Mouse (Mus musculus): ENCODE data around the gene Mdfi.
"Not testable (repeated sequence)": the region's sequence is repeated elsewhere in the genome, so short reads cannot be mapped to it uniquely, and the experiment has no call there.

The Mdfi gene

DNA sequence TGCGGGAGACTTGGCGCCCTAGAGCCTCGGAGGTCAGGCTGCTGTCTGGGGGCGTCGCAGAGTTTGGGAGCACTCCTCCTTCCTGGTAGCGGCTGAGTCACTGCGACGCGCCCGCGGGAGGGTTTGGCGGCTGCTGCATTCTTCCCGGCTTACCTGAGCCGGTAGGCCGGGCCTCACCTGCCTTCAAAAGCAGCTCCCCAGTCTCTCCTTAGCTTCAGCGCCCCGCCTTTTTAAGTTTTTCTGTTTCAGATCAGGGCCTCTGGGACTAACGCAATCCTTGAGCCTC is at the start of gene Mdfi:
Gene Mdfi, minus strand, starts transcription at position 210 of the 286 bp plus-strand sequence.
- DNase-seq (ENCODE audit: low read depth) = no peak

- no peak for DNase-seq (ENCODE audit: low read depth)
Measured at GRCm38 (mm10) chr17:47883099-47883498, 48.6 kb upstream of the Mdfi start.

GRCm38 (mm10) chr17:47881330-47881729 is 46.8 kb upstream of the Mdfi start:
- peak; percentile 88 for DNase-seq (ENCODE audit: low read depth)

DNA sequence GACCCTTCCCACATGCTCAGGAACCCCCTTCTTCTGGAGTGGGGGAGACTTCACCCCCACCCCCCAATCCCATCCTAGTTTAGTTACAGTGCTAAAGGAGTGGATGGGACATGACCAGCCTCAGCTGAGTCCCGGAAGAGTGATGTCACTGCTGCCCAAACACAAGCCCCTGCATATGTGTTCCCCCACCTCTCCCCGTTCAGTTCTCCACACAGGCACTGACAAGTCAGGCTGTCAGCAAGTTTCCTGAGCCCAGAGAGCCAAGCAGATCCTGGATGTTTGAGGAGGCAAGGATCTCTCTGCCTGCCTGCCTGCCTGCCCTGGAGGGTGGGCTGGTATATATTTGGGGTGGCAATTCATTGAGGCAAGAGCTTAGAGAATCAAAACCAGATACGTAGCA is 44.7 kb upstream of the Mdfi start:
- no peak for DNase-seq (ENCODE audit: low read depth)

DNA sequence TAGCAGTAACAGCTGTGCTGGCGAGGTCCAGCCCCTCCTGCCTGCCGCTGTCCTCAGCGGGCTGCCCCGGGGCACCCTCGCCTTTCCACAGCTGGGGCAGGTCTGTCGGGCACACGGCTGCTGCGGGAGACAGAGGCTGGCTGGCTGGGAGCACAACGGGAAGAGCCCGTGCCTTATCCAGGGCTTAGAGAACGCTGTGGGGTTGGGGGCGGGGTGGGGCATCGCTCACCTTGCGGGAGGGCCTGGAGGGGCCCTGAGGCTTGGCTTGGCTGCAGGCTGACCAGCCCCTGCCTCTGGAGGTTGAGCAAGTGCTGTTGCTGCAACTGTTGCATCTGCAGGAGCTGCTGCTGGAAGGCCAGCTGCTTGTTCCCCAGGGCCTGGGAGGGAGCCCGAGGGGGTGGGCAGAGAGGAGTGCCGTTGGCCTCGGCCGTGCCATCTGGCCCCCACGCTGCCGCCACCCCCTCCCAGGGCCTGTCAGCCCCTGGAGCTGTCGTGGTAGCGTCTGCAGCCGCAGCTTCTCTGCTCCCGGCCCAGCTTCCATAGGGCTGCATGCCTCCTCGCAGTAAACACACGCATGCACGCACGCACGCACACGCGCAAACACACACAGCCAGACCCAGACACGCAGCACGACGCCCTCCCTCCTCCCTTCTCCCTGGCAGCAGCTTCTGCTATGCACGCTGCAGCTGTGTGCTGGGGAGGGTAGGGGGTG is 44.0 kb upstream of the Mdfi start:
- DNase-seq (ENCODE audit: low read depth) = no peak

DNA sequence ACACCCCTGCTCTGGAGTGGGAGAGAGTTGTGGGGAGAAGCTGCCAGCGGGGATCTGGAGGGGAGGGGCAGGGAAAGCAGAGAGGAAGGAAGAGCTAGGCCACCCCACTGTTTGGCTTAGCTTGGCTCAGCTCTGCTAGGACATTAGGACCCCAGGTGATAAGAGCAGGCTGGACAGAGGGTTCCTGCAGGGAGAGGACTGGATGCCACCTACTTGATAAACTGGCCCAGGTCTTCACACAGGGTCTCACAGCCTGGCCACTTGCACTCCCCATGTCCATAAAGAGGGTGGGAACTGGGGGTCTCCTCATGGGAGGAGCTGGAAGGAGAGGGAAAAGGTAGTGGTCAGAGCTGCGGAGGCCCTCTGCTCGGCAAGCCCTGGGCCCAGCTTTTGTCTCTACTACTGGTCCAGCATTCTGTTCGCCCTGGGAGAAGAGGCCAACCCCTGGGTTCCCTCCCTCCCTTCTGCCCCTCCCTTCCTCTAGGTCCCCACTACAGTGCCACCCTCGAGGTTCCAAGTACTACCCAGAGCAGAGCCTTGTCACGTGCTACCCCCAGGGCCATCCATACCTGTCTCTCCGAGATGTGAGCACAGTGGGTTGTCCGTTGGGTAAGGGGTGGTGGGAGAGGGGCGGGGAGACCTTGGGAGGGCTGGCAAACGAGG is 43.4 kb upstream of the Mdfi start:
- DNase-seq (ENCODE audit: low read depth) = no peak

- no peak for DNase-seq (ENCODE audit: low read depth)
Measured at GRCm38 (mm10) chr17:47876776-47877714, 42.6 kb upstream of the Mdfi start.

- peak; percentile 47 for DNase-seq (ENCODE audit: low read depth)
Measured at GRCm38 (mm10) chr17:47873341-47873791, 38.9 kb upstream of the Mdfi start.

- no peak for DNase-seq (ENCODE audit: low read depth)
Measured at GRCm38 (mm10) chr17:47872311-47873011, 38.0 kb upstream of the Mdfi start.

DNA sequence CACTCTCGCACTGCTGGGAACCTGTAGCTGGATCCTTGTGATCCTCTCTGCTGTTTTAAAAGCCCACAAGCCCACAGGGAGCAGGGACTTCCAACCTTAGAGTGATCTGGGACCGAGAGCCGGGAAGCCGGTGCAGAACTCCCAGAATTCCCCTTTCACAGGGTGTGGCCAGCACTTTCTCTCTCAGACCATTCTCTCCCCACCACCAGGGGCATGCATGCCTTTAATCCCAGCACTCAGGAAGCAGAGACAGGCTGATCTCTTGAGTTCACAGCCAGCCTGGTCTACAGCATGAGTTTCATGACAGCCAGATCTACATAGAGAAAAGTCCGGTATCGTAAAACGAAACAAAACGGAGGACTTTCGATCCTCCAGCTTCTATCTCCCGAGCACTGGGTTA is 35.4 kb upstream of the Mdfi start:
- no peak for DNase-seq (ENCODE audit: low read depth)

- DNase-seq (ENCODE audit: low read depth) = no peak
Measured at GRCm38 (mm10) chr17:47866037-47866436, 31.5 kb upstream of the Mdfi start.

DNA sequence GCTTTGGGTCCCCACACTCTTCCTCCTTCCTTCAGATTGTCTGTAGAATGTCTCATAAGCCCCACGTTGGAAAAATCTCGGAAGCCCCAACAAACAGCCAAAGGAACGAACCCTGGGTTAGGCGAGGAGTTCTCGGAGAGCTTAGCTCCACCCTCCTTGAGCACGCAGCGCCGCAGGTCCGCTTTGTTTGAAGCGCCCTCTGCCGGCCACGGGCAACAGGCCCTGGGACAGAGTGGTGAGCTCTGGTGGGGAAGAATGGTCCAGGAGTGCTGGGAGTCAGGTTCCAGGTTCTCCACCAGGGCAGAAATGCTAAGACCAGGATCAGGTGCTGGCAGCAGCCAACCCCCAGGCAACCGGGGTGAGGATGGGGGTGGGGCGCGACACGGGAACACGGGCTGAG is 30.0 kb upstream of the Mdfi start:
- peak; percentile 48 for DNase-seq (ENCODE audit: low read depth)

DNA sequence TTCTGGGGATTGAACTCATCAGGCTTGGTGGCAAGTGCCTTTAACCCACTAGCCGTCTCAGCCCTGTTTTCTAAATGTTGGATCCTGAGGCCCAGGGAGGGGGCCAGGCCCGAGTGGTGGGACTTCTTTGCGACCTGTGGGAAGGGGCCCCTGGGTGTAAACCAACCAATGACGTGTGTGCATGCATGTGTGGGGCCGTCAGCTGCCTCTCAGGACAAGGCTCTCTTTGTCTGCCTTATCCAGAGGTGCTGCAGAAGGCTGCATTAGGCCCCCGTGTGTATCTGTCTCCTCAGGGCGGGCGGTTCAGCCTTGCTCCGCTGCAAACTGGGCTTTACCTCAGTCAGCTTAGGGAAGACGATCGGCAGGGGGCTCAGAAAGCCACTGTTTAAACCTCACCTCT is 28.9 kb upstream of the Mdfi start:
- no peak for DNase-seq (ENCODE audit: low read depth)

- no peak for DNase-seq (ENCODE audit: low read depth)
Measured at GRCm38 (mm10) chr17:47863023-47863422, 28.5 kb upstream of the Mdfi start.

- no peak for DNase-seq (ENCODE audit: low read depth)
Measured at GRCm38 (mm10) chr17:47855544-47855943, 21.1 kb upstream of the Mdfi start.

- no peak for DNase-seq (ENCODE audit: low read depth)
Measured at GRCm38 (mm10) chr17:47854908-47855307, 20.4 kb upstream of the Mdfi start.

DNA sequence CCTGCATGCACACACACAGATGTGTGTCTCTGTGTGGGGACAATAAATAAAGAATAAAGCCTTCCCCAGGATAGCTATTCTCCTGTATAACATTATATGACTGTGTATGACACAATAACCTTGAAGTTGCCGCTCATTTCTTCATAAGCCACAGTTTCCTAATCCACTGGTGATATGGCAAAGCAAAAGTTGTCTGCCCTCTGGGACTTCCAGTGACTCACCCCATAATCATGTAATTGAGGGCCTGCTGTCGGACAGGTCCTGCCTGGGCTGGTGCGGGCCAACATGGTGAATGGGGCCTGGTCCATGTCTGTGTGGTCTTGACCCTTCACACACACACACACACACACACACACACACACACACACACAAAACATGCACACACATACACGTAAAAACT is 19.3 kb upstream of the Mdfi start:
- no peak for DNase-seq (ENCODE audit: low read depth)

DNA sequence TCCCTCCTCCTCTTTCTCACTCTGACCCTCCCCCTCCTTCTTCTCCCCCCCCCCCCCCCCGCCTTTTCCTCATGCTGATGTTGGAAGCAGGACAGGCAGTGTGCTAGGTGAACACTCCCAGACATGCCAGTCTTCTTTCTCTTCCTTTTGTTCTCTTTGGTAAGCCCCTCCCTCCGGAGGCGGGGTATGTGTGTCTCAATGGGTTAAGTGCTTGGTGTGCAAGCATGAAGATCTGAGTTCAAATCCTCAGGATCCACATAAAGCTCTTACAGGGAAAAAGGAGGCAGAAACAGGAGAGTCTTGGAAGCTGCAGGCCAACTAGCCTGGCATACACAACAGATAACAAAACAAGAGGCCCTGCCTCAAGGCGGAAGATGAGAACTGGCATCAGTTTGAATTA is 18.8 kb upstream of the Mdfi start:
- DNase-seq (ENCODE audit: low read depth) = no peak

DNA sequence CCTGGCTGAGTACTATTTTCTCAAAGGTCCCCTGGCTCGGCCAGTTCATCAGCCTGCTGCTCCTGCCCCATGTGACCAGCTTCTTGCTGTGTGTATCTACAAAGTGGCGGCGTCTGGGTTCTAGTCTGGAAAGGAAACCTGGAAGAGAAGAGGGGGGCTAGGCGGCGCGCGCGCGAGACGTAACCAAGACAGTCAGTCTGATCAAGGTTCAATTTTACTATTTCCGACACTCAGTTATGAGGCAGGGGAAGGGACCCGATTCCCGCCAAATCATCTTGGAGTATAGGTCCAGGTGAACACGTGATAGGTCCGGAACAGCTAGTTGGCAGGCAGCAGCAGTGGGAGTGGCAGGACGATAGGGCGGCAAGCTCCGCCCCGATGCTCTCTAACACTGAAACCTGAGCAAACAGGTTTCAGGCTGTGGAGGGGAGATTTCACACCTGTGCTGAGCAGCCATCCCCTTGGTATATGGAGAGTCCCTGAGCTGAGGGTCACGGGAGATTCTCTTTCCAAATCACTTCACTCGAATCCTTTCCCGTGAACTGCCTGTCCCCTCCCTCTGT is 17.4 kb upstream of the Mdfi start:
- DNase-seq (ENCODE audit: low read depth) = not testable (repeated sequence)

DNA sequence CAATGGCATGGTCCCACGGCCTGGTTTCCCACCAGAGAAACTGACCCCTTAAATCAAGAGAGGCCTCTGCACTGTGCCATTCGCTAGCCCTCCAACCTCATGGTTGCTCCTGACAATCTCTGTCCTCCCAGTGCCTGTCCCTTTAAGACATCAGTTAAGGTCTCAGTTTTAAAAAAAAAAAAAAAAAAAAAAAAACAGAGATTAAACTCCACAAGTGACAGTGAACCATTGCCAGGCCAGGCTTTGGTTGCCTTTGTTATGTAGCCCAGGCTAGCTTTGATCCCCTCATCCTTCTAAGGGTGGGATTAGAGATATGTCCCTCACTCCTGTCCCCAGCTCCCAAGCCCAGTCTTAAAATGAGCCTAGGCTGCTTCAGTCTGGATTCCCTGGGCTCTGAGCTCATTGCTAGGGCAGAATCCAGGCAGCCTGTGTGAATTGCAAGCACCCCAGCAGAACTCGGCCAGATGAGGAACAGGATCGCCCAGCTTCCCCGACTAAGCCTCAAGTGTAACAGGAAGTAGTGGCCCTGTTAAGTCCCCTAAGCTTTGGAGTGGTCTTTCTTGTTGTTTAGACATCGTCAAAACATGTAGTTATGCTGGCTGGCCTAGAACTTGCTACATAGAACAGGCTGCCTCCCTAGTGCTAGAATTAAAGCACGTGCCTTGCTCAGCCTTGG is 16.3 kb upstream of the Mdfi start:
- no peak for DNase-seq (ENCODE audit: low read depth)

DNA sequence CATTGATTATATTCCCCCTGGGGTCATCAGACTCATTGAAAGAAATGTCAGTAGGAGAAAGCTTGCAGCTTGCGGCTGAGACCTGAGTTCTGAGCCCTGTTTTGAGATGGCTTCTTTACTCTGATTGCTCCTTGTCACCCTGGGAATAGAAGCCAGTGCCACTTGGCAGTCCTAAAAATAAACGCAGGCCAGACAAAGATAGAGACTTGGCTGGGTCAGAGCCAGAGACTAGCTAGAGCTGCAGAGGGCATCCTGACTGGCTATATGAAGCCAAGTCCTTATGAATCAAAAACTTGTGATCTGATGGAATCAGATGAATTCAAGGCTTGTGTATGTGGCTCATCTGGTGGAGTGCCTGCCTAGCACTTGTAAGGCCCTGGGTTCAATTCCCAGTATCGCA is 15.5 kb upstream of the Mdfi start:
- no peak for DNase-seq (ENCODE audit: low read depth)
